Mouse (Mus musculus) fat pad, adult 2 months (tissue): ENCODE data around the gene Nacc1.

ENCODE experiments used
- DNase-seq: peaks from one replicate; pipeline ENCODE4 v3.0.0-alpha.2; 2011; ENCODE audit warnings: low read depth, low spot score; ENCODE audit errors: extremely low read depth

The Nacc1 gene

DNA sequence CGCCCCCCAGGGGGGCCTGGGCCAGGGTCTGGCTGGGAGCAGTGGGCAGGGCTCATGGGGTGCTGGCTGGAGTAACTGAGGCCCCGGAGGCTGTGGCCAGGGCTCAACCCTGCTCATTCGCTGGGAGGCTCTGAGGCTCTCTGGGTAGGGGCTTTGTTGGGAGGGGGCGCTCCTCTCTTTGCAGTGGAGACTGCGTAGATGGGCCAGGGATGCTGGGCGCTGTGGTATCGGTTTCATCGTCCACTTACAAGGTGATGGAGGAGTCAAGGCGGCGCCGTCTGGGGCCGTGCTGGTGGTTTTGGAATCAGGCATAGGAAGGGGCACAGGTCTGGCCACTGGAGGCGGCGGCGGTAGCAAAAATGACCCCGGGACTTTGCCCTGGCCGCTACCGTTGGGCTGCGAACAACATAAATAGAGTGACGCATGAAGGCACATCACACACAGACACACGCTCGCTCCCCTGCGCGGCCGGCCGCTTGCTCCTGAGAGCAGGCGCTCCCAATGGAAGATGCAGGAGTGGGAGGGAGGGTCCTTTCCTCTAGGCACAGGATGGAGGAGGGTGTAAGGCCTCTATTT, 28.3 kb upstream of the Nacc1 start:
- no peak for DNase-seq

DNA sequence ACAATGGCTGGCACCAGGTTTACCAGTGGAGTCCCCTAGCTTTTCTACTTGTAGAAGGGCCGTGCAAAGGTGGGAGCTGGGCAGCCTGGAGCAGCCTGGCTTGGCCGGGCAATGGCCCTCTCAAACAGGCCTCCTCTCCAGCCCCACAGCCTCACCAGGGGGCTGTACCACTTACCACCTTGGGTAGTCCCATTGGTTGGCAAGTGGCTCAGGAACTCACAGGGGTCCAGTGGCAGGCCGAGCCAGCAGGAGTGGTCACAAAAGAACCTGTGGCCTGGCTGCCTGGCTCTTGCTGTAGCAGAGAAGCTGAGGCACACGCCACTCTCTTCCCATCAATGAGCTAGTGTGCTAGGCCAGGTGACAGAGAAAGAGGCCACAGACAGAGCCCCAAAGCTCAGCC, 26.5 kb upstream of the Nacc1 start:
- no peak for DNase-seq

DNA sequence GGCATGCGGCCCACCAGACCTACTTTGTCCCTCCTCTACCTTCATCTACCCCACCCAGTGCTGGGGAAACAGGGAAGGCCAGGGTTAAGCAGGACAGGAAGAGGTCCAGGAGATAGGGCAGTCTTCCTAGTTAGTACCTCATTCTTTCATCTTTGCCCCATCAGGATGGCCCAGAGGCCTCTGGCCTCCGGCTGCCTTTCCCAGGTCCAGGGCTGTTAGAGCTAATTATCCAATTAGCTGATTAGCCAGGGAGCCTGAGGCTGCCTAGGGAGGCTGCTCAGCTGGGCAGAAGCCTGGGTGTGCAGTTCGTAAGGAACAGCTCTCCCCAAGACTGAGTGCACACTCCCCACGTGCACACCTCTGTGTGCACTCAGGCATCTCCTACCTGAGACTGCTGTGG, 25.7 kb upstream of the Nacc1 start:
- no peak for DNase-seq

DNA sequence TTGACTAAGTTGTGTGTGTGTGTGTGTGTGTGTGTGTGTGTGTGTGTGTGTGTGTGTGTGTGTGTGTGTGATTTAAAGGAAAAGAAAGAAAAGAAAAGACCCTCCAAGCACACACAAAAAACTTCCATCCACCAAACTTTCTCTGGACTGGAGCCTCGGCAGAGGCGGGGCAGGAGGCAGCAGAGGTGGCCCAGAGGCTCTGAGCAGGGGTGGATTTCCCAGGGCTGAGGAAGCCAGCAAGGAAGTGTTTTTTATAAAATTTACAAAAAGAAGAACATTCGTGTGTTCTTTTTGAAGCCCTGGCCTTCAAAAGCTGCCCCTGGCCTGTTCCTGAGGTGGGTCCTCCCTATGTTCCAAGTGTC, 25.1 kb upstream of the Nacc1 start:
- no peak for DNase-seq

DNA sequence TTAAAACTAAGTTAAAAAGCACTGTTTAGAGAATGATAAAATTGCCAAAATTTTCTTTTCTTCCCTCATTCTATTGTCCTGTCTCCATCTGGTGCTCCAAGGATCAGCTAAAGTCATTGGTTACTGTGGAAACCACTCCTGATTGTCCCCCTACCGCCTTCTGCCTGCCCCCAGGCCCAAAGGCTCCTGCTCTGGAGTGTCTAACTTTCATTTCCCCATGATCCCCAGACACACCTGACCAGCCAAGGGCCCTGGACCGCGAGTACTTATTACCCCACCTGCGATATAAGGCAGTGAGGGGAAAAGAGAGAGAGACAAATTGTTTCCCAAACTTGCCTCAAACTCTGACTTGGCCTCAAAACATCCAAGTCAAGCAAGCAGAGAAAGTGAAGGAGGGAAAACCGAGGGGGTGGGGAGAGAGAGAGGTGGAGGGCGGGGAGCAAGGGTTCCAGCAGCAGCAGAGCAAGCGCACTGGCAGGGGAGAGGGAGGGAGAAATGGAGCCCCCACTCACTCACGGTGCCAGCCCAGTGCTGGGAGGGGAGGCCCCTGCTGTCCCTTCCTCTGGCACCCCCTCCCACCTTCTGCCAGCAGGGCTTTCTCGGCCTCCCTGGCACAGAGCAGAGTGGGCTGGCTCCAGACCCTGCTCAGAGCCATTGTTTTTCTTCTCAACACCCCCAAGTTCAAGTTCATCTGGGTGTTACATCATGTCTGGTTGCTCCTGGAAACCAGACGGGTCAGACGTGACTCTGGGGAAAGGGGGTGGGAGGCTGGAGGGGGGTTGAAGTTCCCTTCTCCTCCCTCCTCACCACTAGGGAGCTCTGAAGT, 24.5 kb upstream of the Nacc1 start:
- no peak for DNase-seq

DNA sequence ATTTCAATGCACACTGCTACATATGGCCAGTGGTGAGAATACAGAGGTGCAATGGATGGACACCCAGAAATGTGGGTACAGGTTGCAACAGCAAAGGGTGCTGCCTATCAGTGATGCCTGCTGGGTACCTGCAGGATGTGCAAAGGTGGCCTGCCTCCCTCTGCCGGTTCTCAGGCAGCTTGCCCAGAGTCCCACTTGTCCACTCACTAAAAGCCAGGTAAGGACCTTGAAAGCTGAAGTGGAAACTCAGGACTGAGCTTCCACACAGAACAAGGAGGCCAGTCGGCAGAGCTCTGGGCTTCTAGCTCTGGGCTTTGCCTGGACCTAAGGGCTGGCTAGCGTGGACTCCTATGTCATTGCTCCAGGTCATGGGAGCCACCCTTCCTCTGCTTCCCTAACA, 23.6 kb upstream of the Nacc1 start:
- no peak for DNase-seq

DNA sequence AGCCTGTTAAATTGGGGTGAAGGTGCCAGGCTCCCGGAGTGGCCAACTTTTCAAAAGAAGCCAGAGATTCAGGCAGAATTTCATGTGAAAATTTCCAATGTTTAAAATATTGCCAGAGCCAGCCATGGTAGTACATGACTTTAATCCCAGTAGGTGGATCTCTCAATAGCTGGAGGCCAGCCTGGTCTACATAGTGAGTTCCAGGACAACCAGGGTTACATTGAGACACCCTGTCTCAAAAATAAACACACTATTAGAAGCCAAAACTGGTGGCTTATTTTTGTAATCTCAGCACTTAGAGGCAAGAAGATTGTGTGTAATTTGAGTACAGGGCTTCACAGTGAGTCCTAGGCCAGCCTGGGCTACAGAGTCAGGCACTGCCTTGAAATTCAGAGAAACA, 22.3 kb upstream of the Nacc1 start:
- DNase-seq, result no peak

DNA sequence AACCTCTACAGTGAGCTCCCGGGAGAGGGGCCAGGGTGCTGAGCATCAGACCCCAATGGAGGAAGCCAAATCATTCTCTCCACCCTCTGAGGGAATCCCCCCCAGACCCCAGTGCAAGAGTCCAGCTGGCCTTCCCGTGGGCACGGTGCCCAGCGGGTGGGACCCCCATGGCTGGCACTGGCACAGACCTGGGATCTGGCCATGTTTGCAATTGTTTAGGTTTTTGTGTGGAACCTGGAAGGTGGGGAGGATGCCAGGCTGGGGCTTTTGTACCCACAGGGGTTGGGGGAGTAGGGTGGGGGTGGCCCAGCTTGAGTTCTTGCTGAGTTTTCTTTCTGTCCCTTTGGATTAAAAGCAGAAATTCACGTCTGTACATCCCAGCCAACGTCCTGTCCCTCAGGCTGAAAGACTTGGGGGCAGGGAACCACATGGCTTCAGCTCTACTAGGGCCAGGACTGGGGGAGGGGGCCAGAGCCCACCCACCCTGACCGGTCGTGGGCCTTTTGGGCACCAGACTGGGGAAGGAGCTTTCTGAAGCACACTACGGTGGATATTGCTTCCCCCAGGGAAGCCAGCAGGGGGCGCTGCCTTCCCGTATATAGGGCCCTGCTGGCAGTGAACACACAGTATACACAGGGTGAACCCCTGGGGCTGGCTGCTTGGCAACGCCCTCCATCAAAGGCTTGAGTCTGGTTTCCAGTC, 21.3 kb upstream of the Nacc1 start:
- no peak for DNase-seq

DNA sequence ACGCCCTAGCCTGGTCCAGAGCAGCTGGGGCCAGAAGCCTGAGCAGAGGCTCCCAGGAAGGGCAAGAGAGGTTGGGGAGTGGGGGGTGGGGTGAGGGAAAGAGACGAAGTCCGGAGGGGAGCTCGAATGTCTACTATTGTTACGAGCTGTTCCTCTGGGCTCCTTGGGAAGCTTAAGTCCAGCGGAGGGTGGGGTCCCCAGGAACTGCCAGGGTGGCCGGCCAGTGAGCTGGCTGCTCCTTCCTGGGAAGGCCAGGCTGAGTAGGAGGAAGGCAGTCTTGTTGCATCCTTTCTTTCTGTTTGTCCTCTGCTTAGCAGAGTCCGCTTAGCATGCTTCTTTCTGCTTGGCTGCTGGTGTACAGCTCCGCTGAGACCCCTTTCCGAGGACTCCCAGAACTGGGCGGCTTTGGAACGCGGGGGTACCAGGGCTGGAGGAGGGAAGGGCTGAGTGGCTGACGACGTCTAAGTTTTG, 20.4 kb upstream of the Nacc1 start:
- DNase-seq, result no peak

DNA sequence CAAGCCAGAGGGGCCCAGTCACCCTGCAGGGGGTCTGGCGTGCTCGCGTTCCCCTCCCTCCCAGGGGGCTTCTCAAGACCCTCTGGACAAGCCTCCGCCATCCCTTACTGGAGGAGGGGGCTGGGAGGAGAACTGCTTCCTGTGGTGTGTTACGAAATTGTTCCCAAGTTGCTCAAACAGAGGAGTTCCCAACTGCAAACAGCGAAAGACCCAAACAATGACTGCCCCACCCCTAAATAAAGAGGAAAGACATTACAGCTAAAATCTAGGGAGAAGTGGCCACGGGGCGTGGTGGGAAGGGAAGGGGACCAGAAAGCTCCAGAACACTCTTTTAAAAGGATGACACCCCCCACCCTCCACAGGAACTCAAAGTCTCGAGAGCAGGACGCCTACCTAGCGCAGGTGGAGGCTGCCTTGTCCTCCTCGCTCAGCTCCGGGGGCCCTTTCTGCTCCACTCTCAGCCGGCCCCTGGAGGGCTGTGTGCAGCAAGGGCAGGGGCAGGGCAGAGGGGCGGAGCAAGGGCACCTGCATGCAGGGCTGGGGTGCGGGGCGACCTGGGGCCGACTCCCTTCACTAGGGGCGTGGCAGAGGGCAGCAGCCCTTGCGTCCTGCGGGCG, 19.7 kb upstream of the Nacc1 start:
- DNase-seq, result no peak

DNA sequence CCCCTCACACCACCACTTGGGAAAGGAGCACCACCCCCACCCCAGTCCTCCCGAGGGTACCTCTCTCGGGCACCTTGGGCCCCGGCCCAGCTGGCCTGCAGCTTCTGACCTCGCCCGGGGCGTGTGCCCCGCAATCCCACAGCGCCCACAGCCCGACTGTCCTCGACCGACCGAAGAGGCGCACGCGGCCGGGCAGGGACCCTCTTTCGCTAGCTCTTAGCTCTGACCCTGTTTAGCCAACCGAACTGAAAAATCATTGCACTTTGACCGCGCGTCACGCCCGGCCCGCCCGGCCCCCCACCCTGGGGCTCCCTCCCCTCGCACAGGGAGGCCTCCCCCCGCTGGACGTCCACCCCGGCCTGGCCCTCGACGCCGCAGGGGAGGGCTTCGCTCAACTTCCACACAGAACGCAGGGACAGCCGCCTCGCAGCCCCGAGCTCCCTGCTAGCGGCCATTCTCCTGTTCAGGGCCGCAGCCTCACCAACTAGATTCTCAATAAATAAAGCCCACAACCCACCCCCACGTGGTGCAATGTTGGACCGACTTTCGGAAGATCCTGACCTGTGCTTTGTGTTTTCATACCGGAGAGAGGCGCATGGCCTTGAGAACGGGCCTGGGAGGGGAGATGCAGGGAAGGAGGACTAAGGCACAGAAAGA, 19.1 kb upstream of the Nacc1 start:
- DNase-seq, result no peak

DNA sequence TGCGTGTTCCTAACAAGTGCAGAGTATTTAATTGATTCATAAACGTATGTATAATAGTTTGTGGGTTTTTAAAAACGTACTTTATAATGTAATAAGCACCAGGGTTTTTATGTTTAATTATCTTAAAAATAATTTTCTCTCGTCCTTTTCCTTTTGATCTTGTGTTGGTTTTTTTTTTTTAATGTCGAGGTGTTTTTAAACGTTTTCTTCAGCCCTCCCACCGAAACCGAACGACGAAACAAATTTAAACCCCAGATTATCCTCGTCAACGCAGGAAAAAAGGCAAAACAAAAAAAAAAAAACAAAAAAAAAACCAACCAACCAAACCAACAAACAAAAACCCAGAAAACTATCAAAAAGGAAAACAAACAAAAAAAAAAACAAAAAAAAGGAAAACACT, 18.3 kb upstream of the Nacc1 start:
- no peak for DNase-seq

DNA sequence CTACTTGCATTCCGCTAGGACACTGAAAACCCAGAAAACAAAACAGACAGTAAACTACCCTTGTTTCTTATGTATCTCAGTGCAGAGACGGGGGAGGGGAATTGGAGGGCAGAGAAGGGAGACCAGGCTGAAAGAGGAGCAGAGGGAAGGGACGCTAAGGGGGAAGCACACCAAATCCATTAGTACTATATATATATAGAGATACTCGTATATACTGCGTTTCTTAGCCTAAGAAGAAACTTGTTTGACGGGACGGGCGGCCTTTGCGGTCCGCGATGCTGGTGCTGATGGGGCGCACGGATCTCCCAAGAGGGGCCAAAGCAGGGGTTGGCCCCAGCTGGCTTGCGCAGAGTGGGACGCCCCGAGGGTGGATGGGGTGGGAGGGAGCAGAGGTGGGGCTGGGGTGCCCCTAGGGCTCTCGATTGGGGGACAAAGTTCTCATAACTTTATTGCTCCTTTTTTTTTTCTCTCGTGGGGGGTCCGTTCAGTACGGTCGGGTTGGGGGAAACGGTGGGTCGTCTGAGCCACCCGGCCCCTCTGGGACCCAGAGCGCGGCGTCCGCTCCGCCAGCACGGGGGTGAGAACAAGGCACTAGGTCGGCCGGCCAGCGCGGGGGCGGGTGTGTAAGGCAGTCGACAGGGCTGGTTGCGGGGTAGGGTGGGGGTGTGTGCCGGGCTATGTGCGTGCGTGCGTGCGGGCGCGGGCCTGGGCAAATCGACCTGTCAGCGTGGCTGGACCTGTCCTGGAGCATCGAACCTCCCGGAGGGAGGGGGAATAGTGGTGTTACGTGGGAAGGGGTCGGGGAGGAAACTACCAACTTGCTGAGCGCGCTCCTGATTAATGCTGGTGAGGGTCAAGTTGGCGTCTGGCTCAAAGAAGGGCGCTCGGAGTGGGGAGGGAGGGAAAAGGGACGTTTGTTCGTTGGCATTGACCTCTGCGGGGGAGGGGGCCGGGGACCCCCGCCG, 17.5 kb upstream of the Nacc1 start:
- DNase-seq, result no peak

DNA sequence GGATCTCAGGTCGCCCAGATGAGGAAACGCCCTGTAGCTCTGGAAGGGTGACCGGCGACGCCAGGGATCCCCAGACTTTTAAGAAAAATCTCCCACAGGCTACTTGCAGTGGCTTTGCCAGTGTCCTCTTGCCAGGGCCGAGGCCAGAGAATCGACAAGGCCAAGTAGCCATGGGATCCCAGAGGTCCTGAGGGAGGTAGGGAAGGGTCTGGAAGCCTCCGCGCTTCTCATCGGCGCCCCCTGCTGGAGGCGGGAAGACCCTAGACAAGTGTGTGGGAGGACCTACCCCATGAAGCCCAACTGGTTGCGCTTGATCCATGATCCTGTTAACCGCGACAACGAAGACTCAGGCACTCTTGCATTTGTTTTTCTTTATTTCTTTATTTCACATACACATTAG, 16.7 kb upstream of the Nacc1 start:
- no peak for DNase-seq

DNA sequence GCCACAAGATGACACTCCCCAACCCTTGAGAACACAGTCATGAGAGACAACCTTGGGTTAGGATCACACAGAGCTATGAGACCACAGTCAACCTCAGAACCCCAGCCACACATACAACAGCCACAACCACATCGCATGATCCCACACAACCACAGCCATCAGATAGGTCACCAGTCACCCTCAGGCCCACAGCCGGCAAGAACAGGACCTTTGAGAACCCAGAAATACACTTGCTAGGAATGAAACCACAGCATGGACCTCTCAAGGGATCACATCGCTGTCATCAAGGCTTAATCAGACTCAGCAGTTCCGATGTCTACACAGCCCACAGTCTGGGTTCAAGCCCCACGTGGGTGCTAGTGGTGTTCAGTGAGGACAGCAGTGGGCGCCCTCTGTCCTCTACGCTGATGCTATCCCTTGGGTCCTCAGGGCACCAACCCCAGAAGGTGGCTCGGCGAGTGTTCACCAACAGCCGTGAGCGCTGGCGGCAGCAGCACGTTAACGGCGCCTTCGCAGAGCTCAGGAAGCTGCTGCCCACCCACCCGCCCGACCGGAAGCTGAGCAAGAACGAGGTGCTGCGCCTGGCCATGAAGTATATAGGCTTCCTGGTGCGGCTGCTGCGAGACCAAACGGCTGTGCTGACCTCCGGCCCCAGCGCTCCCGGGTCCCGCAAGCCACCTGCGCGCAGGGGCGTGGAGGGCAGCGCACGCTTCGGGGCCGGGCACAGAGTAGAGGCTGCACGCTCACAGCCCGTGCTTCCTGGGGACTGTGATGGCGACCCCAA, 16.0 kb upstream of the Nacc1 start:
- no peak for DNase-seq

DNA sequence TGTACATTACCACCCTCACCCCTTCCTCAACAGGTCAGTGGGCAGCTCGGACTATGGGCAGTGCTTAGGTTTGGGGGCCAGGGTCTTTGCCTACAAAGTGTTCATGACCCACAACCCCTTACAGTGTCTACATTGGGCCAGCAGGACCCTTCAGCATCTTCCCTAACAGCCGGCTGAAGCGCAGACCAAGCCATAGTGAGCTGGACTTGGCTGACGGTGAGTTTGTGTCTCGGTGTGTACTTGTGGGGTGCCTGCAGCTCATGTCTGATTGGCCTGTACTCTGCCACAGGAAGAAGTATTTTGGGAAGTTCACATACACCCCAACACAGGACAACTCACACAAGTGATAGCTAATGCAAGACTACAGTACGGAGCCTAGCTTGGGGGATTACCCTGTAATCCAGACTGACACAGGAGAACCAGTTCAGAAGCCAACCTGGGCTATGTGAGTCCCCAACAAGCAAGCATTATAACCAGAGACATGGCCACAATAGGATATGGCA, 15.4 kb upstream of the Nacc1 start:
- DNase-seq, result no peak

DNA sequence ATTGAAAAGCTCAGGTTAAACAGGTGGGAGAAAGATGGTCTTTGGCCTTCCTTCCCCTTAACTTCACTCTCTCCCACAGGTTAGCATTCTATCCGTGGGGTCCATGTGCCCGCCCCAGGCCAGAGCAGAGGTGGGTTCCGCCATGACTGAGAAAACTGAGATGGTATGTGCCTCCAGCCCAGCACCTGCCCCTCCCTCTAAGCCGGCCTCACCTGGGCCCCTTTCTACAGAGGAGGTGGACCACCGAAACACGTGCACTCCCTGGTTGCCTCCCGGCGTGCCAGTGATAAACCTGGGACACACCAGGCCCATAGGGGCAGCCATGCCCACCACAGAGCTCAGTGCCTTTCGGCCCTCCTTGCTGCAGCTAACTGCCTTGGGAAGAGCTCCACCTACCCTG, 14.9 kb upstream of the Nacc1 start:
- DNase-seq, result no peak

DNA sequence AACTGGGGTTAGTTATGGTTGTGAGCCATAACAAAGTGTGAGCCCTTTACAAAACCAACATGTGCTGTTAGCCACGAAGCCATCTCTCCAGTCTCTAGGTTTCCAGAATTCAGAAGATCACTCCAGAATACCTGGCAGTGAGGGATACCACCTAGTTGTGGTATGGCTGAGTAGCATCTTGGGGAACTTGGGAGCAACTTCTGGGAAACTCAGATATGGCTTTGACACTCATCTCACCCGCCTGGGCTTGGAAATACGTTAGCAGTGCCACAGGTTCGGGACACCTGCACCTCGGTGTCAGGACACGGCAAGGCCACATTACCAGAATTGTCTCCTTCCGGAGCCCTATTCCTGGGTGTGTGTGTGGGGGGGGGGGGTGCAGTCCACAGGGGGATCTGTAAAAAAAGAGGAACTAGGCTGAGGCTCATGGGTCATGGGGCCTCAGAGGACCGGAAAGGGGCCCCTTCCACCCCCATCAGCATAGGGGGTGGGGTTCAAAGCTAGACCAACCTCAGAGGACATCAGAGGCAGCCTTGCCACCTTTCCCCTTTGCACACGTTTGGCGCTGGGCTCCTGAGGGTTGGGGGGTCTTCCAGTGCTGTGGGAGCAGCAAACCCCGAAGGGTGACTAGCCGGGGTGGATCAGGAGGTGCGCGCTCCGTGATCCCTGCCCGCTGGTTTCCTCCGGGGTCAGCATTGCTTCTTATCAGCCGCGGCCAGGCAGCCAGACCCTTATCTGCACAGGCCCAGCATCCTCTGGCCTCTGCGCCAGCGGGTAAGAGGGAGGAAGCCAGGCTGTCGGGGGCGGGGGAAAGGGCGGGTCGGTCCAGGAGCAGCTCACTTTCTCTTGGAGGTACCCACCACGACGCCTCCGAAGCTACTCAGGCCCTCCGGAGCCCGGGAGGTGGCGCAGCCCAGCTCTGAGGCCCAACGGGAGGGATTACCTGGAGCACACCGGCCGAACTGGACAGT, 13.6 kb upstream of the Nacc1 start, which contains the start of gene Lyl1:
Lyl1 (plus strand) TSS at position 517 of the 971 bp plus-strand sequence.
- no peak for DNase-seq
